23 mouse cellular contexts compared by ENCODE assay signal in the genomic region with DNA sequence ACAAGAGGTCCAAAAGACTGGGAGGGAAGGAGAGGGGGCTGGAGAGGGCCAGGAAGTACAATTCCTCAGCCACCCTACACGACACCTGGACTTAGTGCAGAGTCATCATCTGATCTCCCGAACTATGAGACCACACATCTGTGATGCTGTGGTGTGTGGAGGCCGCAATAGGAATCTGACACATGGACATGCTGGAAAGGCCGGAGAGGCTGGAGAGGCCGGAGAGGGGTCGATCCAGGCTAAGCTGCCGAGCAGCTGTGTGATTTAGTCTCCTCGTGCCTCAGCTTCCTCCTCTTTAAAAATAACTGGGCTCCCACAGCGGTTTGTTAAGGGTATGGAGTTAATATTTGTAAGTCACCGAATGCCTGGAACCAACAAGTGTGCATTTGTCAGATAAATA.
DNase-seq lines count a peak whose midpoint lies in the region; ATAC-seq and TF ChIP-seq lines count a peak whose summit lies in the region.
"Had no signal": no experiment of that assay in that cellular context is flagged by ENCODE, and none has a peak within 500 bp of the region (broad histone marks: within the 10 kb centered on the region; RNA-seq: fewer than 3 reads in every experiment).

No protein-coding gene starts in this region.

- no peak for ATAC-seq in Patski
- peak; percentile 45; the same call in 1 of the 2 replicates for ATAC-seq in limb, embryonic 13.5 days (ENCODE audit: low FRiP score, low read depth)
- ATAC-seq: forebrain, postnatal 0 days; intestine, embryonic 15.5 days had no signal

- CTCF ChIA-PET in Patski (lab: Charles Lee), result interaction anchor here (0.8 kb wide), 1 partner anchor 35 kb away, joined by 4 read pairs; no protein-coding TSS in a partner anchor

- DNase-seq in gastrocnemius, postnatal 14 days, result peak; percentile 25
- DNase-seq in gastrocnemius, adult 18-20 months (ENCODE audit: low spot score), result no peak
- peak; percentile 39 for DNase-seq in kidney, postnatal 10 days
- DNase-seq in kidney, postnatal 25 days, result no peak
- peak; percentile 77 for DNase-seq in Patski (ENCODE audit: low read depth, low spot score)
- no peak for DNase-seq in layer of hippocampus, postnatal 36 days
- DNase-seq in cerebellum, postnatal 36 days, result no peak
- DNase-seq: adrenal gland, adult 2 months; adrenal gland, postnatal 25 days; cerebellum, adult 2 months; cerebellum, postnatal 10 days; embryo, embryonic 11 days; forebrain, postnatal 0 days; gastrocnemius, postnatal 10 days; heart, adult 11 months; heart, postnatal 14 days had no signal

- POLR2A ChIA-PET in Patski (lab: Charles Lee), result no interaction called here

- 59% methylated on average over 10 of the region's 10 CpGs for WGBS in limb, embryonic 13.5 days

- no peak overlapping the region for H3K9ac ChIP-seq in limb, embryonic 13.5 days
- H3K9ac ChIP-seq: embryonic facial prominence, embryonic 12.5 days; forebrain, embryonic 12.5 days; forebrain, postnatal 0 days; hindbrain, embryonic 14.5 days; intestine, embryonic 15.5 days had no signal

- no peak for TF ChIP-seq CTCF in Patski (IDR thresholded peaks at IDR 0.05)

- H3K27ac ChIP-seq in limb, embryonic 13.5 days, result no peak overlapping the region
- H3K27ac ChIP-seq: embryonic facial prominence, embryonic 12.5 days; forebrain, embryonic 12.5 days; heart, embryonic 10.5 days; hindbrain, embryonic 14.5 days; intestine, embryonic 15.5 days had no signal

- H3K4me3 ChIP-seq in limb, embryonic 13.5 days, result no peak overlapping the region
- H3K4me3 ChIP-seq: embryonic facial prominence, embryonic 12.5 days; forebrain, embryonic 12.5 days; heart, embryonic 10.5 days; intestine, embryonic 15.5 days had no signal

- H3K27me3 ChIP-seq in Patski, result peaks cover 31% of the 10 kb centered on the region
- H3K27me3 ChIP-seq in limb, embryonic 13.5 days, result no peaks in the 10 kb centered on the region
- H3K27me3 ChIP-seq: CH12.LX; embryonic facial prominence, embryonic 12.5 days; intestine, embryonic 15.5 days had no signal

- intact Hi-C loops in gastrocnemius, postnatal 14 days (cut with DNase I; ENCODE audit: low total_unique reads), result no loop called here

- in situ Hi-C loops in Patski (cut with MboI; ENCODE audit: low pct_unique_long_range_greater_than_20kb), result no loop called here

- no peak overlapping the region for H3K4me2 ChIP-seq in limb, embryonic 13.5 days (replicated peaks)
- H3K4me2 ChIP-seq: embryonic facial prominence, embryonic 12.5 days; forebrain, embryonic 12.5 days; hindbrain, embryonic 14.5 days; intestine, embryonic 15.5 days had no signal

- H3K4me1 ChIP-seq in limb, embryonic 13.5 days, result peaks cover 54% of the 10 kb centered on the region
- H3K4me1 ChIP-seq: intestine, embryonic 15.5 days had no signal

- no peaks in the 10 kb centered on the region for H3K9me3 ChIP-seq in limb, embryonic 13.5 days
- H3K9me3 ChIP-seq: embryonic facial prominence, embryonic 12.5 days; forebrain, embryonic 12.5 days; heart, embryonic 10.5 days; intestine, embryonic 15.5 days had no signal

- H3K36me3 ChIP-seq in limb, embryonic 13.5 days, result no peaks in the 10 kb centered on the region
- H3K36me3 ChIP-seq: embryonic facial prominence, embryonic 12.5 days; forebrain, embryonic 12.5 days; heart, embryonic 10.5 days; intestine, embryonic 15.5 days had no signal

Comparison
In these comparisons a context has a peak if more than half of its experiments do, and no peak if none do; other contexts are left out.
1. DNase-seq: peak in gastrocnemius, postnatal 14 days (single experiment), kidney, postnatal 10 days (single experiment) and Patski (single experiment); none in gastrocnemius, adult 18-20 months (single experiment), kidney, postnatal 25 days (0 of 2), layer of hippocampus, postnatal 36 days (0 of 2) and cerebellum, postnatal 36 days (0 of 2).